In the genomic region with DNA sequence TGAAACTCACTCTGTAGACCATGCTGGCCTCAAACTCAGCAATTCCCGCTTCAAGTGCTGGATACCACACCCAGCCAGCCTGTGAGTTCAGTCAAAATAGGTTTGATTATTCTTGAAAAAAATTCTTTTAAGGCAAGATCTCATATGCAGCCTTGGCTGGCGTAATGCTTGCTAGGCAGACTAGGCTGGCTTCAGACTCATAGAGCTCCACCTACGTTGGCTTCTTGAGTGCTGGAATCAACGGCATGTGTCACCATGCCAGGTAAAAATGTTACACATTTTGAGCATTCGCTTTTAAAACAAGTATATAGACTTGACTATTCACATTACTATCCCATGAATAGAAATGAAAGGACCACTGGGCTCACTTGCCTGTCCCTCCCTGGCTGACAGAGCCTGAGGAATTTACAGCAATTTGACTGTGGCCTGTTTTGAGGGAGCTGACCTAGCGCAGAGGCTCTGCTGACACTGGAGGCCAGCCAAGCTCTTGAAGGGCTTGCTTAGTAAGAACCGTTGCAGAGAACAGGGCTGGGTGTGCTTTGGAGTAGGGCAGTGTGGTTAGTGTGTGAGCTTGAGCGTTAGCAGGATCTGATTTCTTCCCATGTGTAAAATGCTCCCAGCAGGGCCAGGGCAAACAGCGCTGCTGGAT, we compare ENCODE assay signal across 9 mouse cellular contexts. TPM values are rescaled to one million over a fixed set of nuclear protein-coding genes. Genes with fewer than 3 reads are reported as not detected.
DNase-seq lines count a peak whose midpoint lies in the region; ATAC-seq and TF ChIP-seq lines count a peak whose summit lies in the region.
"Had no signal": no experiment of that assay in that cellular context is flagged by ENCODE, and none has a peak within 500 bp of the region (broad histone marks: within the 10 kb centered on the region; RNA-seq: fewer than 3 reads in every experiment).

No protein-coding gene starts in this region.

- TF ChIP-seq POLR2A in lung, adult 2 months (IDR thresholded peaks at IDR 0.05; ENCODE audit: borderline replicate concordance, extremely low read depth, low read depth, low read length) = no peak

- POLR2A ChIA-PET in Patski (lab: Charles Lee) = interaction anchor here (1.1 to 1.2 kb wide), 2 partner anchors 9 to 10 kb away, joined by 3 to 4 read pairs; no protein-coding TSS in a partner anchor

- whole genome bisulfite sequencing in lung, adult 2 months = 63% methylated on average over 9 of the region's 9 CpGs

- H3K4me1 ChIP-seq in lung, adult 2 months (ENCODE audit: control insufficient read depth, insufficient read depth, low read length) = peaks cover 5% of the 10 kb centered on the region; the same call in 1 of the 2 replicates

- DNase-seq in adrenal gland, postnatal 36 days = peak; percentile 43 to 47
- DNase-seq in adrenal gland, postnatal 4 days (ENCODE audit: low spot score in 2 of 2) = no peak
- DNase-seq in Patski (ENCODE audit: low read depth, low spot score) = peak; percentile 68
- DNase-seq in heart, postnatal 10 days = peak; percentile 78 to 79
- peak; percentile 80 for DNase-seq in lung, adult 2 months
- no peak for DNase-seq in right cerebral cortex, postnatal 14 days
- DNase-seq in layer of hippocampus, postnatal 10 days (ENCODE audit: low spot score in 2 of 2) = no peak
- no peak for DNase-seq in cerebellum, adult 9-11 months
- DNase-seq: gastrocnemius, postnatal 14 days had no signal

- no peak for TF ChIP-seq CTCF in Patski (IDR thresholded peaks at IDR 0.05)
- TF ChIP-seq CTCF in lung, adult 2 months (IDR thresholded peaks at IDR 0.05; ENCODE audit: insufficient read depth, low read length) = no peak

- no peaks in the 10 kb centered on the region for H3K27me3 ChIP-seq in Patski

- no peak overlapping the region for H3K4me3 ChIP-seq in lung, adult 2 months (replicated peaks; ENCODE audit: extremely low read depth, low read depth, low read length)

- intact Hi-C loops in heart, postnatal 10 days (cut with DNase I) = no loop called here

- ATAC-seq in Patski = peak; percentile 72

- CTCF ChIA-PET in Patski (lab: Charles Lee) = interaction anchor here (1.4 kb wide), 1 partner anchor 24 kb away, joined by 5 read pairs; the partner anchor contains the start of gene Dhx16

- in situ Hi-C loops in Patski (cut with MboI; ENCODE audit: low pct_unique_long_range_greater_than_20kb) = loop anchor here (25.0 kb wide), 1 partner anchor 1791 kb away; the partner anchor contains the start of genes Brd2 and H2-DMa

RNA-seq across cellular contexts. Expression of gene 2310061I04Rik, which starts 6.2 kb away (rescaled TPM):
- 10 to 100 TPM; 47.0 to 49.4 TPM for total RNA-seq in adrenal gland, postnatal 36 days (2021)
- total RNA-seq in adrenal gland, postnatal 4 days (2021) = 10 to 100 TPM; 34.4 to 34.5 TPM
- polyA plus RNA-seq in Patski (2021) = 61.5 TPM
- 10 to 100 TPM; 64.8 to 69.8 TPM for total RNA-seq in heart, postnatal 10 days (2021)
- 36.1 and 38.1 TPM in 2 replicates for polyA plus RNA-seq in lung, adult 2 months (2012; rRNA removed)
- 10 to 100 TPM; 69.4 to 77.2 TPM for total RNA-seq in layer of hippocampus, postnatal 10 days (2021)

RNA-seq across cellular contexts. Expression of gene Atat1, which starts 6.4 kb away (rescaled TPM):
- 10 to 100 TPM; 26.0 to 33.0 TPM for total RNA-seq in adrenal gland, postnatal 36 days (2021)
- total RNA-seq in adrenal gland, postnatal 4 days (2021) = 10 to 100 TPM; 46.3 to 50.3 TPM
- polyA plus RNA-seq in Patski (2021) = 42.6 TPM
- total RNA-seq in heart, postnatal 10 days (2021) = 10 to 100 TPM; 12.1 to 16.3 TPM
- polyA plus RNA-seq in lung, adult 2 months (2012; rRNA removed) = 49.4 and 57.7 TPM in 2 replicates
- 100 to 1,000 TPM; 132 to 133 TPM for total RNA-seq in layer of hippocampus, postnatal 10 days (2021)

RNA-seq across cellular contexts. Expression of gene Mrps18b, which starts 12.7 kb away (rescaled TPM):
- total RNA-seq in adrenal gland, postnatal 36 days (2021) = 10 to 100 TPM; 92.6 to 97.8 TPM
- 10 to 100 TPM; 77.3 to 83.2 TPM for total RNA-seq in adrenal gland, postnatal 4 days (2021)
- polyA plus RNA-seq in Patski (2021) = 83.0 TPM
- total RNA-seq in heart, postnatal 10 days (2021) = 10 to 100 TPM; 52.8 to 56.2 TPM
- polyA plus RNA-seq in lung, adult 2 months (2012; rRNA removed) = 30.4 and 43.8 TPM in 2 replicates
- total RNA-seq in layer of hippocampus, postnatal 10 days (2021) = 10 to 100 TPM; 49.1 to 50.2 TPM

RNA-seq across cellular contexts. Expression of gene Ppp1r10, which starts 12.8 kb away (rescaled TPM):
- total RNA-seq in adrenal gland, postnatal 36 days (2021) = 100 to 1,000 TPM in 1 of 2 experiments, 10 to 100 TPM in 1; 96.2 to 108 TPM
- total RNA-seq in adrenal gland, postnatal 4 days (2021) = 10 to 100 TPM; 89.8 to 96.6 TPM
- polyA plus RNA-seq in Patski (2021) = 41.2 TPM
- 10 to 100 TPM; 43.3 to 45.1 TPM for total RNA-seq in heart, postnatal 10 days (2021)
- polyA plus RNA-seq in lung, adult 2 months (2012; rRNA removed) = 27.4 and 28.6 TPM in 2 replicates
- 10 to 100 TPM; 66.2 to 67.3 TPM for total RNA-seq in layer of hippocampus, postnatal 10 days (2021)

RNA-seq across cellular contexts. Expression of gene Dhx16, which starts 23.8 kb away (rescaled TPM):
- total RNA-seq in adrenal gland, postnatal 36 days (2021) = 10 to 100 TPM; 37.5 to 40.8 TPM
- total RNA-seq in adrenal gland, postnatal 4 days (2021) = 10 to 100 TPM; 44.4 to 52.3 TPM
- polyA plus RNA-seq in Patski (2021) = 68.9 TPM
- 10 to 100 TPM; 24.7 to 29.2 TPM for total RNA-seq in heart, postnatal 10 days (2021)
- 62.8 and 70.1 TPM in 2 replicates for polyA plus RNA-seq in lung, adult 2 months (2012; rRNA removed)
- 10 to 100 TPM; 26.1 to 36.5 TPM for total RNA-seq in layer of hippocampus, postnatal 10 days (2021)

Comparison
In these comparisons a context has a peak if more than half of its experiments do, and no peak if none do; other contexts are left out.
1. DNase-seq: peak in adrenal gland, postnatal 36 days (2 of 2), Patski (single experiment), heart, postnatal 10 days (2 of 2) and lung, adult 2 months (single experiment); none in adrenal gland, postnatal 4 days (0 of 2), right cerebral cortex, postnatal 14 days (single experiment), layer of hippocampus, postnatal 10 days (0 of 2) and cerebellum, adult 9-11 months (single experiment).